Mouse (Mus musculus): ENCODE data around the gene Fbxw25. TPM values are rescaled to one million over a fixed set of nuclear protein-coding genes. Genes with fewer than 3 reads are reported as not detected.
"Not testable (repeated sequence)": the region's sequence is repeated elsewhere in the genome, so short reads cannot be mapped to it uniquely, and the experiment has no call there.

The Fbxw25 gene
- not detected in 2 replicates for polyA plus RNA-seq (2011; ENCODE audit: insufficient read length, low read depth, missing spikeins)

DNA sequence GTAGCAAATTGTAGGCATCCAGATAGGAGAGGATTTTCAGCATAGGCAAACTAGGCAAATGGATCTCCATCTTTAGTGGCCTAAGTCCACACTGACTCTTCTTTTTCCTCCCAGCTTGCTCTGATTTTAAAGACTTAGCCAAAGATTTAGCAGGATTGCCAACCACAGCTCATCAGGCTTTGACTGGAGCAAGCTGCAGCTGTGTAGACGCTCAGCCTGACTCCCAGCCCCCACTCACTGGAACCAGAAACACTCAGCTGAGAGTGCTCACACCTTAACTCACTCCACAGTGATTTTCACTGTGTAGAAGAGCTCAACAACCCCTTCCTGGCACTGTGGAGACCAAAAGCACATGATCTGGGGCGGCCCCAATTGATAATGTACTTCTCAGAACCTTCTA, at the start of gene Fbxw25:
TSS of gene Fbxw25 (minus strand) at position 101 of the 400 bp plus-strand sequence.
- not testable (repeated sequence) for H3K4me3 ChIP-seq (ENCODE audit: insufficient read depth, low read length); H3K27ac ChIP-seq (ENCODE audit: insufficient read depth, low read length); H3K4me1 ChIP-seq (ENCODE audit: control insufficient read depth, insufficient read depth, low read length)

DNA sequence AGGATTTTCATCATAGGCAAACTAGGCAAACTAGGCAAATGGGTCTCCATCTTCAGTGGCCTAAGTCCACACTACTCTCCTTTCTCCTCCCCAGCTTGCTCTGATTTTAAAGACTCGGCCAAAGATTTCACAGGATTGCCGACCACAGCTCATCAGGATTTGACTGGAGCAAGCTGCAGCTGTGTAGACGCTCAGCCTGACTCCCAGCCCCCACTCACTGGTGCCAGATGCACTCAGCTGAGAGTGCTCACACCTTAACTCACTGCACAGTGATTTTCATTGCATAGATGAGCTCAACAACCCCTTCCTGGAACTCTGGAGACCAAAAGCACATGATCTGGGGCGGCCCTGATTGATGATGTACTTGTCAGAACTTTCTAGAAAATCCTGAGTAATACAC, 38.1 kb upstream of the Fbxw25 start, which contains the start of gene Fbxw18:
TSS of gene Fbxw18 (minus strand) at position 101 of the 400 bp plus-strand sequence.
- not testable (repeated sequence) for H3K4me3 ChIP-seq (ENCODE audit: insufficient read depth, low read length); H3K27ac ChIP-seq (ENCODE audit: insufficient read depth, low read length)

DNA sequence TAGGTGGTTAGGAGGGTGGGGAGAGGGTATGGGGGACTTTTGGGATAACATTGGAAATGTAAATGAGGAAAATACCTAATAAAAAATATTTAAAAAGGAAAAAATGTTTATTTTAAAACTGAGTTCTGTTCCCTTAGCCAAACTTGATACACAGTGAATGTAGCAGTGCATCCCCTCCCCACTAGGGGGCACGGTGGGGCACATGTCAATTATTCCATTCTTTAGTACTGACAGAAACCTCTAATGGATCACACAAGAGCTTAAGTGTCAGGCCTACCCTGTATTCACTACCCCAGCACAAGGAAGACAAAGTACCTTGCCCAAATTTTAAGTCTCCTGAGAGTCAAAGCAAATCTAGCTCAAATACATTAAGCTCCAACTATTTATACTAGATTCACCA, 20.8 kb upstream of the Fbxw25 start:
- no peak overlapping the region for H3K4me3 ChIP-seq (ENCODE audit: insufficient read depth, low read length)
- no peaks in the 10 kb centered on the region for H3K4me1 ChIP-seq (ENCODE audit: control insufficient read depth, insufficient read depth, low read length)
- no peak overlapping the region for H3K27ac ChIP-seq (ENCODE audit: insufficient read depth, low read length)
- peak; percentile 49; the same call in 1 of the 2 replicates for TF ChIP-seq CTCF (IDR thresholded peaks at IDR 0.05; ENCODE audit: borderline replicate concordance, insufficient read depth, low read length)
- no peak for TF ChIP-seq POLR2A (IDR thresholded peaks at IDR 0.05; ENCODE audit: low read depth, low read length)

More for the DNA sequence above, 38.1 kb upstream of the Fbxw25 start, which contains the start of gene Fbxw18:
- H3K4me1 ChIP-seq (ENCODE audit: control insufficient read depth, insufficient read depth, low read length), result not testable (repeated sequence)

DNA sequence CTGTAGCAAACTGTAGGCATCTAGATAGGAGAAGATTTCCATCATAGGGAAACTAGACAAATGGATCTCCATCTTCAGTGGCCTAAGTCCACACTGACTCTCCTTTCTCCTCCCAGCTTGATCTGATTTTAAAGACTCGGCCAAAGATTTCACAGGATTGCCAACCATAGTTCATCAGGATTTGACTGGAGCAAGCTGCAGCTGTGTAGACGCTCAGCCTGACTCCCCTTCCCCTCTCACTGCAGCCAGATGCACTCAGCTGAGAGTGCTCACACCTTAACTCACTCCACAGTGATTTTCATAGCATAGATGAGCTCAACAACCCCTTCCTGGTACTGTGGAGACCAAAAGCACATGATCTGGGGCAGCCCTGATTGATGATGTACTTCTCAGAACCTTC, 38.5 kb downstream of the Fbxw25 start, which contains the start of gene Fbxw24:
TSS of gene Fbxw24 (minus strand) at position 101 of the 400 bp plus-strand sequence.
- not testable (repeated sequence) for H3K27ac ChIP-seq (ENCODE audit: insufficient read depth, low read length); H3K4me1 ChIP-seq (ENCODE audit: control insufficient read depth, insufficient read depth, low read length); H3K4me3 ChIP-seq (ENCODE audit: insufficient read depth, low read length)

DNA sequence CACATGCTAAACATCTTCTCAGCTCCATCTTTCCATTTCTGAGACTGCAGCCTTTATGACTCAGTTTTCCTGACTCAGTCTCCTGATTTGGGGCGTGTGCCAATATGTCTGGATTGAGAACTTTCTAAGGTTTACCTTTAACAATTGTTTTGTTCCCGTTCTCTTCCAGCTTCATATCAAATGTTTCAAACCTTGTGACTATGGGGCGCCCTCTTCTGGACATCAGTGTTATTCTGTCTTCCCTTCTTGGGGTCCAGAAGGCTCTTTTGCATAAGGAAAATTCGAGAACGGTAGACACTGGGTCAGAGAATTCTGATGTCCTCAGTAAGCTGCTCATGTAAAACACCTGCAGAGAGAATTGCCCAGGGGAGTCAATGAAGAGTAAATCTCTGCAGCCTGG, 57.6 kb downstream of the Fbxw25 start:
- not testable (repeated sequence) for H3K27ac ChIP-seq (ENCODE audit: insufficient read depth, low read length); H3K4me3 ChIP-seq (ENCODE audit: insufficient read depth, low read length); H3K4me1 ChIP-seq (ENCODE audit: control insufficient read depth, insufficient read depth, low read length)

DNA sequence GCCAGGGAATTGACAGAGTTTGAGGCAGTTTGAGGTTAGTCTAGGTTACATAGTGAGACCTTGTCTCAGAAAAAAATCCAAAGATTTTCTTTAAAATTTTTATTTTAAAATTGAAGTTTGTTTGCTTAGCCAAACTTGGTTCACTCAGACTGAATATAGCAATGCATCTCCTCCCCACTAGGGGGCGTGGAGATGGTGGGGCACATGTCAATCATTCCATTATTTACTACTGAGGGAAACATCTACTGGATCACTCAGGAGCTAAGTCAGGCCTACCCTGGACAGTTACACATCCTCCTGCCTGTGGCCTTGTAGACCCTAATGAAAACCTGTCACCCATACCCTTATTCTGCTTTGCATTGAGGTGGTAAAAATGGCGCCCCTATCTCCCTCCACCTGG, 62.3 kb downstream of the Fbxw25 start:
- not testable (repeated sequence) for H3K4me3 ChIP-seq (ENCODE audit: insufficient read depth, low read length); H3K27ac ChIP-seq (ENCODE audit: insufficient read depth, low read length); H3K4me1 ChIP-seq (ENCODE audit: control insufficient read depth, insufficient read depth, low read length)

DNA sequence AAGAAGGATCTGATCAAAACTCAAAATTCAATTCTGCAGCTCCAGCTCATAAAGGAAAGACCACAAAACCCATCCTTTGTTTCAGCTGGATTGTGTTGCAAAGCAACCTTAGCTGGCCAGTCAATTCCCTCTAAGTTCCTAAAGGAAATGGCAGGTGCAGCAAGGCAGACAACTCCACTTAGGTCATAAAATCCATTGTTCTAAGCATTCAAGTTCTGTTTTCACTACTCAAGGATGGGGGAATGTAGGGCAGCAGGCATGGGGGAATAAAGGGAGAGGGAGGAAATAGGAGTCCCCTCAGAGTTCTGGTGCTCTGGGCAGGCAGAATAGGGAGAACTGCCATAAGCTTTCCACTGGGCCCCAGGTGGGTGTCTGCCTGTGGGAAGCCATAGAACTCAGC, 67.2 kb downstream of the Fbxw25 start:
- no peak overlapping the region for H3K4me3 ChIP-seq (ENCODE audit: insufficient read depth, low read length)
- no peaks in the 10 kb centered on the region for H3K4me1 ChIP-seq (ENCODE audit: control insufficient read depth, insufficient read depth, low read length)
- no peak for TF ChIP-seq CTCF (IDR thresholded peaks at IDR 0.05; ENCODE audit: borderline replicate concordance, insufficient read depth, low read length)
- H3K27ac ChIP-seq (ENCODE audit: insufficient read depth, low read length), result no peak overlapping the region

Other genes starting within 250 kb of the Fbxw25 start
- not detected in 2 replicates for gene Fbxw16, start 215.5 kb downstream of the Fbxw25 start, polyA plus RNA-seq (2011; ENCODE audit: insufficient read length, low read depth, missing spikeins)
- gene Fbxw19, start 168.8 kb downstream of the Fbxw25 start, polyA plus RNA-seq (2011; ENCODE audit: insufficient read length, low read depth, missing spikeins), result not detected in 2 replicates
- gene Fbxw15, start 96.4 kb downstream of the Fbxw25 start, polyA plus RNA-seq (2011; ENCODE audit: insufficient read length, low read depth, missing spikeins), result not detected in 2 replicates
- not detected in 2 replicates for gene Fbxw24, start 38.6 kb downstream of the Fbxw25 start, polyA plus RNA-seq (2011; ENCODE audit: insufficient read length, low read depth, missing spikeins)
- gene Fbxw18, start 38.0 kb upstream of the Fbxw25 start, polyA plus RNA-seq (2011; ENCODE audit: insufficient read length, low read depth, missing spikeins), result not detected in 2 replicates
- not detected in 2 replicates for gene Fbxw26, start 81.4 kb upstream of the Fbxw25 start, polyA plus RNA-seq (2011; ENCODE audit: insufficient read length, low read depth, missing spikeins)
- gene Fbxw27, start 126.0 kb upstream of the Fbxw25 start, polyA plus RNA-seq (2011; ENCODE audit: insufficient read length, low read depth, missing spikeins), result not detected in 2 replicates
- not detected in 2 replicates for gene Spink8, start 147.6 kb upstream of the Fbxw25 start, polyA plus RNA-seq (2011; ENCODE audit: insufficient read length, low read depth, missing spikeins)
- 15.2 and 21.3 TPM in 2 replicates for gene Nme6, start 168.1 kb upstream of the Fbxw25 start, polyA plus RNA-seq (2011; ENCODE audit: insufficient read length, low read depth, missing spikeins)
- not detected in 2 replicates for gene Camp, start 185.0 kb upstream of the Fbxw25 start, polyA plus RNA-seq (2011; ENCODE audit: insufficient read length, low read depth, missing spikeins)
- gene Cdc25a, start 210.9 kb upstream of the Fbxw25 start, polyA plus RNA-seq (2011; ENCODE audit: insufficient read length, low read depth, missing spikeins), result 19.6 and 21.9 TPM in 2 replicates

Measured in embryonic fibroblast, embryonic 13.5 days (primary cell).